Mouse (Mus musculus): Measurements from ENCODE around the gene Zfp36l2.
"Not testable (repeated sequence)": the region's sequence is repeated elsewhere in the genome, so short reads cannot be mapped to it uniquely, and the experiment has no call there.

Gene Zfp36l2

GRCm38 (mm10) chr17:84195835-84196234, 8.1 kb upstream of the Zfp36l2 start:
- DNase-seq (ENCODE audit: extremely low spot score, low spot score): no peak

GRCm38 (mm10) chr17:84195003-84195395, 7.3 kb upstream of the Zfp36l2 start:
- DNase-seq (ENCODE audit: extremely low spot score, low spot score): no peak

- DNase-seq (ENCODE audit: extremely low spot score, low spot score): no peak
Measured at GRCm38 (mm10) chr17:84194282-84195002, 6.7 kb upstream of the Zfp36l2 start.

- DNase-seq (ENCODE audit: extremely low spot score, low spot score): no peak
Measured at GRCm38 (mm10) chr17:84193411-84193810, 5.7 kb upstream of the Zfp36l2 start.

GRCm38 (mm10) chr17:84191946-84192345, 4.2 kb upstream of the Zfp36l2 start:
- no peak for DNase-seq (ENCODE audit: extremely low spot score, low spot score)

GRCm38 (mm10) chr17:84190885-84191284, 3.1 kb upstream of the Zfp36l2 start:
- DNase-seq (ENCODE audit: extremely low spot score, low spot score): peak; percentile 84

- DNase-seq (ENCODE audit: extremely low spot score, low spot score): no peak
Measured at GRCm38 (mm10) chr17:84189127-84189854, 1.5 kb upstream of the Zfp36l2 start.

GRCm38 (mm10) chr17:84188374-84188961, 721 bp upstream of the Zfp36l2 start:
- DNase-seq (ENCODE audit: extremely low spot score, low spot score): peak; percentile 90

GRCm38 (mm10) chr17:84187264-84187663, 483 bp downstream of the Zfp36l2 start:
- DNase-seq (ENCODE audit: extremely low spot score, low spot score): not testable (repeated sequence)

GRCm38 (mm10) chr17:84186451-84187202, 1.1 kb downstream of the Zfp36l2 start:
- DNase-seq (ENCODE audit: extremely low spot score, low spot score): peak; percentile 77

GRCm38 (mm10) chr17:84185581-84186450, 1.9 kb downstream of the Zfp36l2 start:
- DNase-seq (ENCODE audit: extremely low spot score, low spot score): peak; percentile 74

GRCm38 (mm10) chr17:84185011-84185411, 2.7 kb downstream of the Zfp36l2 start:
- DNase-seq (ENCODE audit: extremely low spot score, low spot score): peak; percentile 47

GRCm38 (mm10) chr17:84183291-84183781, 4.4 kb downstream of the Zfp36l2 start:
- peak; percentile 84 for DNase-seq (ENCODE audit: extremely low spot score, low spot score)

GRCm38 (mm10) chr17:84182311-84183271, 5.2 kb downstream of the Zfp36l2 start:
- peak; percentile 70 for DNase-seq (ENCODE audit: extremely low spot score, low spot score)

GRCm38 (mm10) chr17:84181502-84182310, 6.0 kb downstream of the Zfp36l2 start:
- DNase-seq (ENCODE audit: extremely low spot score, low spot score): peak; percentile 36

GRCm38 (mm10) chr17:84180715-84181501, 6.8 kb downstream of the Zfp36l2 start:
- no peak for DNase-seq (ENCODE audit: extremely low spot score, low spot score)

GRCm38 (mm10) chr17:84179973-84180365, 7.8 kb downstream of the Zfp36l2 start:
- DNase-seq (ENCODE audit: extremely low spot score, low spot score): no peak

All from neural tube, embryonic 10.5 days (tissue).